Mouse (Mus musculus) heart, postnatal 0 days (tissue): ENCODE data around the gene Smarca2. TPM values are rescaled to one million over a fixed set of nuclear protein-coding genes. Genes with fewer than 3 reads are reported as not detected.
A peak's percentile ranks its signal among the peaks of the same experiment; 100 is the strongest.

Experiments used
- ATAC-seq: fragments of 200-750 bp; cut with Nextera tagmentation; 2 replicates; pipeline ENCODE4 v1.8.0; 2017; ENCODE audit warnings: low read depth, moderate number of reproducible peaks, moderate library complexity; ENCODE audit not compliant: insufficient read depth
- DNase-seq: peaks from one replicate; pipeline ENCODE4 v3.0.0-alpha.2; 2016; ENCODE audit warnings: low spot score
- H3K27ac ChIP-seq: fragments of 300-500 bp; sonication (generic); 2 replicates; pipeline ENCODE4 v1.5.1; 2014; ENCODE audit warnings: low read depth, mild to moderate bottlenecking
- H3K27me3 ChIP-seq: fragments of 300-500 bp; sonication (generic); 2 replicates; pipeline ENCODE4 v1.6.1; 2014; ENCODE audit warnings: low read length, mixed read lengths; ENCODE audit not compliant: control insufficient read depth, insufficient read depth
- H3K36me3 ChIP-seq: fragments of 300-500 bp; sonication (generic); replicated peaks from 2 replicates; pipeline ENCODE4 v1.6.1; 2014; ENCODE audit warnings: low read length, mixed read lengths; ENCODE audit not compliant: control insufficient read depth, insufficient read depth
- H3K4me1 ChIP-seq: fragments of 300-500 bp; sonication (generic); 2 replicates; pipeline ENCODE4 v1.6.1; 2014; ENCODE audit warnings: antibody characterized with exemption; ENCODE audit not compliant: control insufficient read depth, insufficient read depth
- H3K4me2 ChIP-seq: fragments of 300-500 bp; sonication (generic); 2 replicates; pipeline ENCODE4 v1.6.1; 2014; ENCODE audit warnings: low read depth, mild to moderate bottlenecking, low read length, moderate library complexity
- H3K4me3 ChIP-seq: fragments of 300-500 bp; sonication (generic); 2 replicates; pipeline ENCODE4 v1.5.1; 2014; ENCODE audit warnings: low read depth, low read length
- H3K9ac ChIP-seq: fragments of 300-500 bp; sonication (generic); replicated peaks from 2 replicates; pipeline ENCODE4 v1.6.1; 2014; ENCODE audit warnings: low read depth, low read length, mixed read lengths
- H3K9me3 ChIP-seq: fragments of 300-500 bp; sonication (generic); replicated peaks from 2 replicates; pipeline ENCODE4 v1.6.1; 2016; ENCODE audit warnings: low read length; ENCODE audit not compliant: control insufficient read depth
- CTCF ChIP-seq: IDR thresholded peaks from 2 replicates; pipeline ENCODE4 v1.5.1; 2016; ENCODE audit warnings: antibody characterized with exemption, control low read depth, low read depth
- EP300 ChIP-seq: IDR thresholded peaks from 2 replicates; pipeline ENCODE4 v1.6.1; 2016; ENCODE audit warnings: antibody characterized with exemption, low read depth
- WGBS: fragments of 180-500 bp; shearing (Covaris S2); extraction: QIAGEN DNeasy Blood & Tissue Kit; methylation state at CpG from one replicate; pipeline ENCODE4 v1.1.7; 2014; 5-methylcytosine and 5-hydroxymethylcytosine counted together
- polyA plus RNA-seq: library from polyadenylated mRNA; unstranded; fragments of >200 nt; fragmentation: Nextera tagmentation; extraction: Ambion mirVana; gene quantifications from 2 replicates; pipeline ENCODE4 v1.2.1, GENCODE M21; 2015
- total RNA-seq: library from RNA; depleted of rRNA; stranded (reverse); fragments of >200 nt; gene quantifications from 2 replicates; pipeline ENCODE4 v1.2.3, GENCODE M21; 2014; ENCODE audit warnings: low replicate concordance

Gene Smarca2
- total and polyA plus RNA-seq, 2 experiments from 2014 or later, result 21.7 to 50.1 TPM

- WGBS, result 3% methylated on average over 6 of the region's 6 CpGs
- H3K36me3 ChIP-seq, result peaks cover 13% of the 10 kb centered on the region; the same call in 1 of the 2 replicates
- H3K27ac ChIP-seq, result no peak overlapping the region
- no peak overlapping the region for H3K9ac ChIP-seq
- no peak overlapping the region for H3K4me3 ChIP-seq
- no peaks in the 10 kb centered on the region for H3K9me3 ChIP-seq
- no peak overlapping the region for H3K4me2 ChIP-seq
- DNase-seq, result peak; percentile 55
- ATAC-seq, result peak; percentile 45; the same call in 1 of the 2 replicates
- H3K4me1 ChIP-seq, result peaks cover 5% of the 10 kb centered on the region; the same call in 1 of the 2 replicates
- no peaks in the 10 kb centered on the region for H3K27me3 ChIP-seq
- TF ChIP-seq EP300 (no peak), CTCF (peak; percentile 66)
Observed at GRCm38 (mm10) chr19:26718221-26718620, 113.4 kb downstream of the Smarca2 start.

GRCm38 (mm10) chr19:26719161-26719560, 114.3 kb downstream of the Smarca2 start:
- 54% methylated on average over 7 of the region's 7 CpGs for WGBS
- Histone ChIP-seq H3K9ac (no peak overlapping the region), H3K27me3 (no peaks in the 10 kb centered on the region), H3K9me3 (no peaks in the 10 kb centered on the region), H3K4me1 (peaks cover 5% of the 10 kb centered on the region; the same call in 1 of the 2 replicates), H3K4me2 (no peak overlapping the region), H3K4me3 (no peak overlapping the region), H3K27ac (no peak overlapping the region), H3K36me3 (peaks cover 13% of the 10 kb centered on the region; the same call in 1 of the 2 replicates)
- ATAC-seq, result no peak
- DNase-seq, result no peak
- TF ChIP-seq CTCF (no peak), EP300 (no peak)

GRCm38 (mm10) chr19:26721741-26722140, 116.9 kb downstream of the Smarca2 start:
- Histone ChIP-seq H3K27ac (no peak overlapping the region), H3K9ac (no peak overlapping the region), H3K27me3 (no peaks in the 10 kb centered on the region), H3K36me3 (peaks cover 5% of the 10 kb centered on the region; the same call in 1 of the 2 replicates), H3K4me3 (no peak overlapping the region), H3K4me2 (no peak overlapping the region), H3K4me1 (peaks cover 5% of the 10 kb centered on the region; the same call in 1 of the 2 replicates), H3K9me3 (no peaks in the 10 kb centered on the region)
- 84% methylated on average over 6 of the region's 6 CpGs for WGBS
- ATAC-seq (no peak), DNase-seq (no peak)
- TF ChIP-seq EP300, result no peak
- TF ChIP-seq CTCF, result no peak

- 85% methylated on average over 11 of the region's 11 CpGs for WGBS
- no peak for DNase-seq
- H3K9ac ChIP-seq, result no peak overlapping the region
- no peak for TF ChIP-seq EP300
- no peak for TF ChIP-seq CTCF
- H3K9me3 ChIP-seq, result no peaks in the 10 kb centered on the region
- no peak overlapping the region for H3K4me2 ChIP-seq
- H3K4me3 ChIP-seq, result no peak overlapping the region
- H3K36me3 ChIP-seq, result peaks cover 5% of the 10 kb centered on the region; the same call in 1 of the 2 replicates
- peaks cover 11% of the 10 kb centered on the region for H3K4me1 ChIP-seq
- H3K27me3 ChIP-seq, result no peaks in the 10 kb centered on the region
- ATAC-seq, result no peak
- H3K27ac ChIP-seq, result no peak overlapping the region
Observed at GRCm38 (mm10) chr19:26723899-26724298, 119.0 kb downstream of the Smarca2 start.

- no peak for DNase-seq
- Histone ChIP-seq H3K4me1 (peaks cover 6% of the 10 kb centered on the region; the same call in 1 of the 2 replicates), H3K9ac (no peak overlapping the region), H3K9me3 (no peaks in the 10 kb centered on the region), H3K4me3 (no peak overlapping the region), H3K27ac (no peak overlapping the region), H3K36me3 (peaks cover 5% of the 10 kb centered on the region; the same call in 1 of the 2 replicates), H3K4me2 (no peak overlapping the region), H3K27me3 (no peaks in the 10 kb centered on the region)
- WGBS, result 82% methylated on average over 3 of the region's 3 CpGs
- TF ChIP-seq EP300, result no peak
- TF ChIP-seq CTCF, result no peak
- no peak for ATAC-seq
Observed at GRCm38 (mm10) chr19:26724626-26725025, 119.8 kb downstream of the Smarca2 start.

GRCm38 (mm10) chr19:26727796-26728195, 122.9 kb downstream of the Smarca2 start:
- 0 out of 2 replicates have a peak overlapping the region, but pooled peaks have one; percentile 2 for H3K4me2 ChIP-seq
- no peaks in the 10 kb centered on the region; the same call in 1 of the 2 replicates for H3K36me3 ChIP-seq
- no peak for DNase-seq
- H3K4me3 ChIP-seq, result no peak overlapping the region
- ATAC-seq, result no peak
- TF ChIP-seq EP300, result no peak
- no peak for TF ChIP-seq CTCF
- no peaks in the 10 kb centered on the region for H3K27me3 ChIP-seq
- H3K9ac ChIP-seq, result no peak overlapping the region; the same call in 1 of the 2 replicates
- H3K4me1 ChIP-seq, result peaks cover 6% of the 10 kb centered on the region; the same call in 1 of the 2 replicates
- H3K9me3 ChIP-seq, result no peaks in the 10 kb centered on the region
- H3K27ac ChIP-seq, result no peak overlapping the region
- 38% methylated on average over 9 of the region's 9 CpGs for WGBS
